Mouse (Mus musculus): Measurements from ENCODE around the gene Cdk19. TPM values are rescaled to one million over a fixed set of nuclear protein-coding genes. Genes with fewer than 3 reads are reported as not detected.

The Cdk19 gene
- polyA plus RNA-seq, 1 experiment, result 13.3 TPM

- TF ChIP-seq POLR2A (IDR thresholded peaks at IDR 0.05; ENCODE audit: control insufficient read depth, low read depth, low read length) (no peak), CTCF (IDR thresholded peaks at IDR 0.05; ENCODE audit: control insufficient read depth, insufficient read depth, insufficient replicate concordance, low read depth, low read length) (no peak)
- Histone ChIP-seq H3K27ac (ENCODE audit: control insufficient read depth, insufficient read depth, low read depth, low read length) (peak overlapping the region; percentile 98), H3K36me3 (ENCODE audit: control insufficient read depth, insufficient read depth, low read length) (no peaks in the 10 kb centered on the region), H3K27me3 (ENCODE audit: control insufficient read depth, insufficient read depth, low read length) (no peaks in the 10 kb centered on the region), H3K4me3 (ENCODE audit: control insufficient read depth, low read depth, low read length) (peak overlapping the region; percentile 99), H3K4me1 (ENCODE audit: control insufficient read depth, insufficient read depth, low read length) (peaks cover 8% of the 10 kb centered on the region)
Observed at GRCm38 (mm10) chr10:40350245-40350932, 11.0 kb downstream of the Cdk19 start.

- Histone ChIP-seq H3K4me1 (ENCODE audit: control insufficient read depth, insufficient read depth, low read length) (peaks cover 8% of the 10 kb centered on the region), H3K4me3 (ENCODE audit: control insufficient read depth, low read depth, low read length) (peak overlapping the region; percentile 99), H3K27ac (ENCODE audit: control insufficient read depth, insufficient read depth, low read depth, low read length) (no peak overlapping the region), H3K27me3 (ENCODE audit: control insufficient read depth, insufficient read depth, low read length) (no peaks in the 10 kb centered on the region), H3K36me3 (ENCODE audit: control insufficient read depth, insufficient read depth, low read length) (no peaks in the 10 kb centered on the region)
- TF ChIP-seq POLR2A (IDR thresholded peaks at IDR 0.05; ENCODE audit: control insufficient read depth, low read depth, low read length), result no peak
- TF ChIP-seq CTCF (IDR thresholded peaks at IDR 0.05; ENCODE audit: control insufficient read depth, insufficient read depth, insufficient replicate concordance, low read depth, low read length), result no peak
Observed at GRCm38 (mm10) chr10:40351156-40351555, 11.8 kb downstream of the Cdk19 start.

GRCm38 (mm10) chr10:40354081-40354480, 14.7 kb downstream of the Cdk19 start:
- Histone ChIP-seq H3K36me3 (ENCODE audit: control insufficient read depth, insufficient read depth, low read length) (no peaks in the 10 kb centered on the region), H3K27ac (ENCODE audit: control insufficient read depth, insufficient read depth, low read depth, low read length) (no peak overlapping the region), H3K4me1 (ENCODE audit: control insufficient read depth, insufficient read depth, low read length) (peaks cover 8% of the 10 kb centered on the region), H3K4me3 (ENCODE audit: control insufficient read depth, low read depth, low read length) (no peak overlapping the region), H3K27me3 (ENCODE audit: control insufficient read depth, insufficient read depth, low read length) (no peaks in the 10 kb centered on the region)
- TF ChIP-seq CTCF (IDR thresholded peaks at IDR 0.05; ENCODE audit: control insufficient read depth, insufficient read depth, insufficient replicate concordance, low read depth, low read length) (no peak), POLR2A (IDR thresholded peaks at IDR 0.05; ENCODE audit: control insufficient read depth, low read depth, low read length) (no peak)

GRCm38 (mm10) chr10:40354556-40354955, 15.2 kb downstream of the Cdk19 start:
- H3K4me1 ChIP-seq (ENCODE audit: control insufficient read depth, insufficient read depth, low read length), result peaks cover 8% of the 10 kb centered on the region
- TF ChIP-seq CTCF (IDR thresholded peaks at IDR 0.05; ENCODE audit: control insufficient read depth, insufficient read depth, insufficient replicate concordance, low read depth, low read length) (no peak), POLR2A (IDR thresholded peaks at IDR 0.05; ENCODE audit: control insufficient read depth, low read depth, low read length) (no peak)
- no peaks in the 10 kb centered on the region for H3K27me3 ChIP-seq (ENCODE audit: control insufficient read depth, insufficient read depth, low read length)
- H3K27ac ChIP-seq (ENCODE audit: control insufficient read depth, insufficient read depth, low read depth, low read length), result no peak overlapping the region
- no peak overlapping the region for H3K4me3 ChIP-seq (ENCODE audit: control insufficient read depth, low read depth, low read length)
- H3K36me3 ChIP-seq (ENCODE audit: control insufficient read depth, insufficient read depth, low read length), result no peaks in the 10 kb centered on the region

GRCm38 (mm10) chr10:40358166-40358565, 18.8 kb downstream of the Cdk19 start:
- Histone ChIP-seq H3K27me3 (ENCODE audit: control insufficient read depth, insufficient read depth, low read length) (no peaks in the 10 kb centered on the region), H3K4me1 (ENCODE audit: control insufficient read depth, insufficient read depth, low read length) (no peaks in the 10 kb centered on the region), H3K36me3 (ENCODE audit: control insufficient read depth, insufficient read depth, low read length) (no peaks in the 10 kb centered on the region), H3K27ac (ENCODE audit: control insufficient read depth, insufficient read depth, low read depth, low read length) (no peak overlapping the region), H3K4me3 (ENCODE audit: control insufficient read depth, low read depth, low read length) (no peak overlapping the region)
- TF ChIP-seq POLR2A (IDR thresholded peaks at IDR 0.05; ENCODE audit: control insufficient read depth, low read depth, low read length), result no peak
- TF ChIP-seq CTCF (IDR thresholded peaks at IDR 0.05; ENCODE audit: control insufficient read depth, insufficient read depth, insufficient replicate concordance, low read depth, low read length), result no peak

- H3K4me1 ChIP-seq (ENCODE audit: control insufficient read depth, insufficient read depth, low read length), result no peaks in the 10 kb centered on the region
- no peak for TF ChIP-seq CTCF (IDR thresholded peaks at IDR 0.05; ENCODE audit: control insufficient read depth, insufficient read depth, insufficient replicate concordance, low read depth, low read length)
- no peaks in the 10 kb centered on the region for H3K27me3 ChIP-seq (ENCODE audit: control insufficient read depth, insufficient read depth, low read length)
- H3K36me3 ChIP-seq (ENCODE audit: control insufficient read depth, insufficient read depth, low read length), result no peaks in the 10 kb centered on the region
- no peak overlapping the region for H3K27ac ChIP-seq (ENCODE audit: control insufficient read depth, insufficient read depth, low read depth, low read length)
- no peak overlapping the region for H3K4me3 ChIP-seq (ENCODE audit: control insufficient read depth, low read depth, low read length)
Observed at GRCm38 (mm10) chr10:40359131-40359530, 19.8 kb downstream of the Cdk19 start.

- H3K4me1 ChIP-seq (ENCODE audit: control insufficient read depth, insufficient read depth, low read length), result no peaks in the 10 kb centered on the region
- TF ChIP-seq CTCF (IDR thresholded peaks at IDR 0.05; ENCODE audit: control insufficient read depth, insufficient read depth, insufficient replicate concordance, low read depth, low read length) (no peak), POLR2A (IDR thresholded peaks at IDR 0.05; ENCODE audit: control insufficient read depth, low read depth, low read length) (no peak)
- H3K36me3 ChIP-seq (ENCODE audit: control insufficient read depth, insufficient read depth, low read length), result no peaks in the 10 kb centered on the region
- no peak overlapping the region for H3K4me3 ChIP-seq (ENCODE audit: control insufficient read depth, low read depth, low read length)
- H3K27me3 ChIP-seq (ENCODE audit: control insufficient read depth, insufficient read depth, low read length), result no peaks in the 10 kb centered on the region
- no peak overlapping the region for H3K27ac ChIP-seq (ENCODE audit: control insufficient read depth, insufficient read depth, low read depth, low read length)
Observed at GRCm38 (mm10) chr10:40363004-40363403, 23.6 kb downstream of the Cdk19 start.

Data from testis, adult 2 months (tissue).